Mouse (Mus musculus): Measurements from ENCODE around the gene Trak1.

DNA sequence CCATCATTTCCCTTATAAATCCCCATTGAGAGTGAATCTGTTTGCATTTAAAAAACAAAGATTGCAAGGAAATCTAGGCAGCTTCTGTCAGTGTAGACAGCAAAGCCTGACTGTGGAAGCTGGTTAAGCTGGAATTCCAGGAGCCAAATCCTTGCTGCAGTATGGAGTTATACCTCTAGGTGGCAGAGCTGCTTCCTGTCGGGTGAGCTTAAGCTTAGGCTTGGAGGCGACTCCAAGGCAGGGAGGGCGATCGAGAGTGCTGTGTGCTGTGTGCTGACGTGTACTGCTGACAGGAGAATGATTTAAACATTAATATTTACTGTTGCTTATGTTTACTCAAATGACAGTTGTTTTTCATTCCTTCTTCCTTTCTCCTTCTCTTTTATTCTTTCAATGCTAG lies 95.1 kb downstream of the Trak1 start:
- TF ChIP-seq POLR2A (IDR thresholded peaks at IDR 0.05; ENCODE audit: extremely low read depth, insufficient read depth, low read length) (no peak), CTCF (IDR thresholded peaks at IDR 0.05; ENCODE audit: low read depth, low read length) (peak; percentile 84)
